Mouse (Mus musculus): ENCODE measurements around the gene Sh2b3. TPM values are rescaled to one million over a fixed set of nuclear protein-coding genes. Genes with fewer than 3 reads are reported as not detected.

The Sh2b3 gene
- polyA plus RNA-seq, 1 experiment from 2014 or later, result 8.8 TPM

DNA sequence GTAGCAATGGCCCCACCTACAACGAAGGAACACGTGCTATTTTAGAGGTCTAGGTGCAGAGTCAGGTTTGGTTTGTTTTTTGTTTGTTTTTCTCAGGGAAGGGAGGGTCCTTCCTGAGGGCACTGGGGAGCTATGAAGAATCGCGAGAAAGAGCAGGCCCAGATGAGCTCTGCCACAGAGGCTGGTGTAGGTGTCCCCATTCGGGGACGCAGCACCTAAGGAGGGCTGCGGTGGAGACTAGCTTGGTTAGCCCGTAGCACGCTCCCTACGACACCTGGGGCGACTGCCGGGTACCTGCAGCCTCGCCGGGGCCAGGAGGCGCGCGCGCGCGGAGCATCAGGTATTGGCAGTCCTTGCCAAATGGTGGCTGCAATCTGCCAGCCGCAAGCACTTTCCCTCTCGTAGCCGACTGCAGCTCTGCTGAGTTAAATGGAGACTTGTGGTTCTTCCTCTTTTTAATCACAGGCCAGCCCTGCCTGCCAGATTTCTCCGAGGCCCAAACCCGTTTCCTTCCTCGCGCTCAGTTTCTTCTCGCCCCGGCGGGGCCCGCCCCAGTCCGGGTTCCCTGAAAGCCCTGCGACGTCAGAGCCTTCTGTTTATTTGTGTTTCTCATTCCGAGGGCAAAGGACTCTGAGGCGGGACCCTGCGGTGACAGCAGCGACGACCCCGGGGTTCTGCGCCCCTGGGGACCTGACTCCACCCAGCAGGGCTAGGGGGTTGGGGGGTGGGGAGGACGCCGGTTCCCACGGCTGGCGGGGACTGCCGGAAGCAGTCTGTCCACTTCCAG is 1.1 kb upstream of the Sh2b3 start:
- peaks cover 3% of the 10 kb centered on the region for H3K27me3 ChIP-seq (ENCODE audit: control insufficient read depth, insufficient read depth, low read length)
- peak overlapping the region; percentile 83 for H3K4me2 ChIP-seq (ENCODE audit: low read depth, low read length)
- H3K36me3 ChIP-seq (ENCODE audit: control insufficient read depth, insufficient read depth, low read length), result no peaks in the 10 kb centered on the region
- peak overlapping the region; percentile 73 for H3K9ac ChIP-seq (ENCODE audit: low read length)
- no peaks in the 10 kb centered on the region for H3K9me3 ChIP-seq (replicated peaks; ENCODE audit: control insufficient read depth, low read length)
- H3K4me1 ChIP-seq (ENCODE audit: control insufficient read depth, insufficient read depth, low read length), result peaks cover 50% of the 10 kb centered on the region
- peak overlapping the region; percentile 94 for H3K27ac ChIP-seq (ENCODE audit: low read length)
- ATAC-seq (ENCODE audit: insufficient read depth, low FRiP score), result no peak
- WGBS, result 2% methylated on average over 46 of the region's 46 CpGs
- peak overlapping the region; percentile 70 for H3K4me3 ChIP-seq (replicated peaks; ENCODE audit: low read length)

DNA sequence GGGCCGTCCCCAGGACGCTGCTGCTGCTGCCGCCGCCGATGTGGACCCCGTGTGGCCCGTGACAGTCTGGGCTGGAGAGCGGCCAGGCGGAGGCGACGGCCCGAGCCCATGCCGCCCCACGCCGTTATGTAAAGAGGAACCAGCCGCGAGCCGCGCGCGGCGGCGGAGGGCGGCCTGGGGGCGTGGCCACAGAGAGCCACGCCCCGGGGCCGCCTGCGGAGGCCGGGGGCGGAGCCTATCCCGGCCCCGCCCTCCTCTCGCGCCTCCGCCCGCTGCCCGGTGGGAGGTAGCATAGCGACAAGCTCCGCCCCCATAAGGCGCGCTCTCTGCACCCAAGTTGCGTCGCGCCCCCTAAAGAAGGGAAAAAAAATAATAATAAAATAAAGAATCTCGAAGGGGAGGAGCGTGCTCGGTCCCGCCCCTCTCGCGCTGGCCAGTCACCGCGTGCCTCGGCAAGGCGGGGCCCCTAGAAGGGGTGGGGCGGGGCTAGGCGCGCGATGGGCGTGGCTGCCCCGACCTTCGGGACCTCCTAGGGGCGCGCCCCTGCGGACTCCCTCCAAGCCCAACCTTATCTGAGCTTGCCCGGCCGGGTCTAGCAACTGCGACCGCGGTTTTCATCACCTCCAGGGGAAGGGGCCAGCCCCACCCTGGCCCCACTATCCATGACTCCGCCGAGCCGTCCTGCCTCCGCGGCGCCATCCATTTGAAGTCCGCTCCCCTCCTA is 592 bp downstream of the Sh2b3 start:
- H3K4me2 ChIP-seq (ENCODE audit: low read depth, low read length), result peak overlapping the region; percentile 83
- H3K9ac ChIP-seq (ENCODE audit: low read length), result peak overlapping the region; percentile 83
- H3K4me3 ChIP-seq (replicated peaks; ENCODE audit: low read length), result peak overlapping the region; percentile 70
- H3K27ac ChIP-seq (ENCODE audit: low read length), result peak overlapping the region; percentile 94
- no peaks in the 10 kb centered on the region for H3K36me3 ChIP-seq (ENCODE audit: control insufficient read depth, insufficient read depth, low read length)
- no peaks in the 10 kb centered on the region for H3K9me3 ChIP-seq (replicated peaks; ENCODE audit: control insufficient read depth, low read length)
- H3K27me3 ChIP-seq (ENCODE audit: control insufficient read depth, insufficient read depth, low read length), result no peaks in the 10 kb centered on the region
- WGBS, result under 1% methylated on average over 70 of the region's 77 CpGs
- peaks cover 50% of the 10 kb centered on the region for H3K4me1 ChIP-seq (ENCODE audit: control insufficient read depth, insufficient read depth, low read length)
- peak; percentile 90 for ATAC-seq (ENCODE audit: insufficient read depth, low FRiP score)

DNA sequence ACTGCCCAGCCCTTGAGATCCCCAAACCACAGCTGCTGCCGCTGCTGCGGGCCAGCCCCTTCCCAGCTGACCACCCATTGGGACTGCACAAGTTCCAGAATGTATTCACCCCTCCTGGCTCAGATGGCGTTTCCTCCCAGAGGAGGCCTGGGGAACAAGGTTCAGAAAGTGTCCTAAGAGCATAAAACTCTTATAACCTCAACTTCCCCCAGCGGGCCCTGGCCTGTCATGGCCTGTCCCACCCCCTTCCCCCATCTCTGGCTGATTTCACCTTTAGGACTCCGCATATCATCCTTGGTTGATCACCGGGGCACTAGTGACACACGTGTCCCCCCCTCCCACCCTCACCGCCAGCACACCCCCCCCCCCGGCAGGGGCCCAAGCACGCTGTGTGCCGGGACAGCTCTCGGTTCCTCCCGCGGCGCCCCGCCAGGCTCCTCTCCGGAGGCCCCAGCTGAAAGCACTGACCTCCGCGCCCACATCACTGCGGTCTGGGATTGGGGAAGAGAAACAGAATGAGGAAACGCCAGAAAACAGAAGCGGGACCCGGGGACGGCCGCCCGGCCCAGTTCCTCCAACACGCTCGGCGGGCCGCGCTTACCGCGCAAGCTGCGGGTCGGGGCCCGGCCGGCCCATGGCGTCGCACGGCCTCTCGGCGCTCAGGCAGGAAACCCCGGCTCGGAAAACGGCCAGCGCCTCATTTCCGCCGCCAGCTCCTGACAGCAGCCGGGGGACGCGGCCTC is 1.3 kb downstream of the Sh2b3 start:
- peak overlapping the region; percentile 87 for H3K27ac ChIP-seq (ENCODE audit: low read length)
- peak overlapping the region; percentile 83 for H3K9ac ChIP-seq (ENCODE audit: low read length)
- H3K36me3 ChIP-seq (ENCODE audit: control insufficient read depth, insufficient read depth, low read length), result no peaks in the 10 kb centered on the region
- H3K27me3 ChIP-seq (ENCODE audit: control insufficient read depth, insufficient read depth, low read length), result no peaks in the 10 kb centered on the region
- H3K4me1 ChIP-seq (ENCODE audit: control insufficient read depth, insufficient read depth, low read length), result peaks cover 50% of the 10 kb centered on the region
- H3K4me3 ChIP-seq (replicated peaks; ENCODE audit: low read length), result peak overlapping the region; percentile 70
- peak; percentile 12; the same call in 1 of the 2 replicates for ATAC-seq (ENCODE audit: insufficient read depth, low FRiP score)
- peak overlapping the region; percentile 83 for H3K4me2 ChIP-seq (ENCODE audit: low read depth, low read length)
- WGBS, result under 1% methylated on average over 51 of the region's 51 CpGs
- no peaks in the 10 kb centered on the region for H3K9me3 ChIP-seq (replicated peaks; ENCODE audit: control insufficient read depth, low read length)

DNA sequence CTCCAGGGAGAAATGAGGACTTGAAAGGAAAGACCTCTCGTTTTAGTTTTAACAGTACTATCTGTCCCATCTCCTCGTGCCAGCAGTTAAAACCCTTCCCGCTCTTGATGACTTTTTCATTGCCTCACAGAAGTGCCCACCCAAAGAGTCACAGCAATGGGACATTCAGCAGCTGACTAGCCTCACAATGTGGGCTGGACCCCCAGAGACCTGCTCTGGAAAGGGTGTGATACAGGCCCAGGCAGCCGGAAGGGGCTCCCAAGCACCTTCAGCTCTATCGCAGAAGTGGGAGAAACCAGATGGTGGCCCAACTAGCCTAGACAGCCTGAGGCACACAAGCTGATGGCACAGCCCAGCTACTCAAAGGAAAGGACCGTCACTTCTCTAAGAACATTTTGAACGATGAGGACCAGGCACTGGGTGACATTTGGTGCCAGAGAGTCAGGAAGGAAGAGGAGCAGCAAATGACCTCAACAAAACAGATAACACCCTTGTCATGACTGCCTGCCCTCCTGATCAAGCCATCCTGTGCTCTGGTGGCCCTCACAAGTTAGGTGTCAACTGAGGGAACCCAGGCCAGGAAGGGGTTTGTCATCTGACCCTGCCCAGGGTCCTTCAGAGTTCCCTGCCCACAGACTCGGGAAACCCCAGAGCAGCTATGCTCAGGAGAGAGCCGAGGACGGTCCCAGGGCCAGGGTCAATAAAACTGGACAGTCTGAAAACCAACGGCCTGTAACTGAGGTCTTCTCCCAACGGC is 2.3 kb downstream of the Sh2b3 start:
- H3K9me3 ChIP-seq (replicated peaks; ENCODE audit: control insufficient read depth, low read length), result no peaks in the 10 kb centered on the region
- peak overlapping the region; percentile 70 for H3K4me3 ChIP-seq (replicated peaks; ENCODE audit: low read length)
- 36% methylated on average over 12 of the region's 12 CpGs for WGBS
- H3K27me3 ChIP-seq (ENCODE audit: control insufficient read depth, insufficient read depth, low read length), result no peaks in the 10 kb centered on the region
- no peaks in the 10 kb centered on the region for H3K36me3 ChIP-seq (ENCODE audit: control insufficient read depth, insufficient read depth, low read length)
- ATAC-seq (ENCODE audit: insufficient read depth, low FRiP score), result no peak
- H3K9ac ChIP-seq (ENCODE audit: low read length), result peak overlapping the region; percentile 83
- H3K27ac ChIP-seq (ENCODE audit: low read length), result peak overlapping the region; percentile 87
- H3K4me2 ChIP-seq (ENCODE audit: low read depth, low read length), result peak overlapping the region; percentile 83
- H3K4me1 ChIP-seq (ENCODE audit: control insufficient read depth, insufficient read depth, low read length), result peaks cover 50% of the 10 kb centered on the region

DNA sequence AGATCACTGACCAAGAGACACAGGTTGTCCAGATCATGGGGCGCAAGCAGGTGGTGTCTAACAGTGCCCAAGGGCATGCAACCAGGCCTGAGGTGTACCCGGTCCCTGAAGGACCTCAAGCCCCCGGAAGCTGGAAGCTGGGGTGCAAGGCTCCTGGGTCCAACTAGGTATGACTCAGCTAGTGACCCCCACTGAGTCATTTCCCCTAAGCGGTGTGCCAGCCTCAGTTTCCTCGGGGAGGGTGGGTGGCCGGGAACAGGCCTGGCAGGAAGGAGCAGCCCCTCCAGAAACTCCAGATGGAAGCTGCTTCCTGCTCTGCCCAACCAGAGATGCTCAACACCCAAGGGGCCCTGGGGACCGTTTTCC is 3.2 kb downstream of the Sh2b3 start:
- no peak for ATAC-seq (ENCODE audit: insufficient read depth, low FRiP score)
- H3K4me3 ChIP-seq (replicated peaks; ENCODE audit: low read length), result peak overlapping the region; percentile 70
- H3K9me3 ChIP-seq (replicated peaks; ENCODE audit: control insufficient read depth, low read length), result no peaks in the 10 kb centered on the region
- no peaks in the 10 kb centered on the region for H3K27me3 ChIP-seq (ENCODE audit: control insufficient read depth, insufficient read depth, low read length)
- peak overlapping the region; percentile 18; the same call in 1 of the 2 replicates for H3K9ac ChIP-seq (ENCODE audit: low read length)
- no peaks in the 10 kb centered on the region for H3K36me3 ChIP-seq (ENCODE audit: control insufficient read depth, insufficient read depth, low read length)
- no peak overlapping the region for H3K27ac ChIP-seq (ENCODE audit: low read length)
- 69% methylated on average over 7 of the region's 7 CpGs for WGBS
- peaks cover 52% of the 10 kb centered on the region for H3K4me1 ChIP-seq (ENCODE audit: control insufficient read depth, insufficient read depth, low read length)
- H3K4me2 ChIP-seq (ENCODE audit: low read depth, low read length), result peak overlapping the region; percentile 83

DNA sequence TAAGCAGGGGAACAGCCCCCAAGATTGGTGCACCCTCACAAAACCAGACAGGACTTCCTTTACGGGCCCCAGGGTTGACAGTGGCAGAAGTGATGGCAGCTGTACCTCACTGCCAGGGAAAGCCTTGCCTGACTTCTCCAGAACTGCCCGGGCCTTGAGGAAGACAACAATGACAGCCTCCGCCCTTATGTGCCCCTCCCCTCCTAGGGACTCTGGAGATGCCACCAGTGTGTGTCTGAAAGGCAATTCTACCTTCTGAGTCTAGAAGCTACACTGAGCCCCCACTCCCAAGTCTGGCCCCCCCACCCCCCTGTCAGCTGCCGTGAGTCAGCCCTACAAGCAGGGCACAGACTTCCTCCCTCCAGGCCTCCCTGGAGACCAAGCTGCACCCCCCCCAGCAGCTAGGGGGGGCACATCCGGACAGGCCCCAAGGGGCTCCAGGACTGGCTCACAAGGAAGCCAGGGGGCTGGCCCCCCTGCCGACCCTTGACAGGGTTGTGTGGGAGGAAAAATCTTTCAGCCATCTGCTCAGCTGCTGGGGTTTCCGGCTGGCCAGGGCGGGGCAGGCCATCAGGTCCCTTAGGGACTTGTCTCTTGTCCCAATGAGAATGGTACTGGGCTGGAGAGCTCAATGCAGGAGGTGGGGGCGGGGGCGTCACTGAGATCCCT is 3.7 kb downstream of the Sh2b3 start:
- Histone ChIP-seq H3K9ac (ENCODE audit: low read length) (peak overlapping the region; percentile 33), H3K4me3 (replicated peaks; ENCODE audit: low read length) (peak overlapping the region; percentile 70), H3K9me3 (replicated peaks; ENCODE audit: control insufficient read depth, low read length) (no peaks in the 10 kb centered on the region), H3K4me2 (ENCODE audit: low read depth, low read length) (peak overlapping the region; percentile 83), H3K36me3 (ENCODE audit: control insufficient read depth, insufficient read depth, low read length) (no peaks in the 10 kb centered on the region), H3K27ac (ENCODE audit: low read length) (no peak overlapping the region), H3K27me3 (ENCODE audit: control insufficient read depth, insufficient read depth, low read length) (no peaks in the 10 kb centered on the region), H3K4me1 (ENCODE audit: control insufficient read depth, insufficient read depth, low read length) (peaks cover 56% of the 10 kb centered on the region)
- WGBS, result 37% methylated on average over 10 of the region's 10 CpGs
- ATAC-seq (ENCODE audit: insufficient read depth, low FRiP score), result no peak

DNA sequence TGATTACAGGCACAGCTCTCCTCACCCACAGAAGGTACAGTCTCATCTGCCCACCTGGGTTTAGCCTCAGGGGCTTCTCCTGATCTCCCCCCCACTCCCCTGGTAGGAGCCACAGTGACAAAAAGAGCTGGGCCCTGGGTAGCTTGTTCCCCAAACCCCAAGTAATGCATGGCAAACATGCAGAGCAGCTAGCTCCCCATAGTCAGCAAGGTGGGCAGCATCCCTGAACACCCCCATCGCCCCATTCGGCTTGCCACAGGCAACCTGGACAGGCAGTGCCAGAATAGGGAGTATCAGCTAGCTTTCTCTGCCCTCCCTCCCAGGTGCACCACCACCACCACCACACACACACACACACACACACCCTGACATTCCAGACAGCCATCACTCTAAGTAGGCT is 4.3 kb downstream of the Sh2b3 start:
- H3K4me3 ChIP-seq (replicated peaks; ENCODE audit: low read length), result no peak overlapping the region
- H3K27me3 ChIP-seq (ENCODE audit: control insufficient read depth, insufficient read depth, low read length), result no peaks in the 10 kb centered on the region
- H3K36me3 ChIP-seq (ENCODE audit: control insufficient read depth, insufficient read depth, low read length), result no peaks in the 10 kb centered on the region
- H3K9ac ChIP-seq (ENCODE audit: low read length), result peak overlapping the region; percentile 33; the same call in 1 of the 2 replicates
- peak overlapping the region; percentile 83 for H3K4me2 ChIP-seq (ENCODE audit: low read depth, low read length)
- H3K27ac ChIP-seq (ENCODE audit: low read length), result peak overlapping the region; percentile 44; the same call in 1 of the 2 replicates
- 82% methylated on average over 2 of the region's 2 CpGs for WGBS
- peaks cover 56% of the 10 kb centered on the region for H3K4me1 ChIP-seq (ENCODE audit: control insufficient read depth, insufficient read depth, low read length)
- H3K9me3 ChIP-seq (replicated peaks; ENCODE audit: control insufficient read depth, low read length), result no peaks in the 10 kb centered on the region
- no peak for ATAC-seq (ENCODE audit: insufficient read depth, low FRiP score)

All from stomach, embryonic 16.5 days (tissue).